In genomic region chr1:78189501-78190345, GRCm38 (mm10) we compare ENCODE assay signal across 10 mouse cellular contexts. TPM values are rescaled to one million over a fixed set of nuclear protein-coding genes. Genes with fewer than 3 reads are reported as not detected.
DNase-seq lines count a peak whose midpoint lies in the region; ATAC-seq and TF ChIP-seq lines count a peak whose summit lies in the region.
"Had no signal": no experiment of that assay in that cellular context is flagged by ENCODE, and none has a peak within 500 bp of the region (broad histone marks: within the 10 kb centered on the region; RNA-seq: fewer than 3 reads in every experiment).

No protein-coding gene starts in this region.

- intact Hi-C loops in heart, adult 2 months (cut with DNase I) = no loop called here

- H3K27me3 ChIP-seq in heart, embryonic 11.5 days (ENCODE audit: control insufficient read depth, insufficient read depth, low read length) = peaks cover 86% of the 10 kb centered on the region
- H3K27me3 ChIP-seq in heart, adult 2 months (ENCODE audit: control insufficient read depth, insufficient read depth, low read length) = peaks cover 14% of the 10 kb centered on the region
- peaks cover 98% of the 10 kb centered on the region for H3K27me3 ChIP-seq in forebrain, embryonic 14.5 days (replicated peaks; ENCODE audit: control insufficient read depth, insufficient read depth, low read length)
- peaks cover 79% of the 10 kb centered on the region for H3K27me3 ChIP-seq in midbrain, embryonic 12.5 days

- H3K36me3 ChIP-seq in heart, embryonic 11.5 days (ENCODE audit: control insufficient read depth, insufficient read depth, low read length) = no peaks in the 10 kb centered on the region
- no peaks in the 10 kb centered on the region for H3K36me3 ChIP-seq in heart, adult 2 months (ENCODE audit: control insufficient read depth, insufficient read depth, low read length)
- H3K36me3 ChIP-seq in forebrain, embryonic 14.5 days (ENCODE audit: control insufficient read depth, insufficient read depth, low read length) = no peaks in the 10 kb centered on the region
- H3K36me3 ChIP-seq in midbrain, embryonic 12.5 days = 0 out of 2 replicates have a peak, but pooled peaks cover 8% of the 10 kb centered on the region

- H3K27ac ChIP-seq in heart, embryonic 11.5 days (ENCODE audit: low read depth, low read length) = no peak overlapping the region
- no peak overlapping the region for H3K27ac ChIP-seq in heart, adult 2 months
- no peak overlapping the region for H3K27ac ChIP-seq in forebrain, embryonic 14.5 days (ENCODE audit: low read depth, low read length)
- peak overlapping the region; percentile 96 for H3K27ac ChIP-seq in midbrain, embryonic 12.5 days (replicated peaks)

- no peak for TF ChIP-seq CTCF in heart, adult 2 months (IDR thresholded peaks at IDR 0.05)

- no peak for TF ChIP-seq EP300 in heart, adult 2 months (IDR thresholded peaks at IDR 0.05; ENCODE audit: insufficient read depth, low read depth, low read length)

- WGBS in heart, embryonic 11.5 days (ENCODE audit: insufficient replicate concordance) = under 1% methylated on average over 28 of the region's 47 CpGs
- 2% methylated on average over 34 of the region's 47 CpGs for WGBS in heart, adult 2 months
- WGBS in forebrain, embryonic 14.5 days = under 1% methylated on average over 47 of the region's 47 CpGs
- under 1% methylated on average over 40 of the region's 47 CpGs for WGBS in midbrain, embryonic 12.5 days

- H3K4me1 ChIP-seq in heart, embryonic 11.5 days (ENCODE audit: control insufficient read depth, insufficient read depth, low read length) = 0 out of 2 replicates have a peak, but pooled peaks cover 2% of the 10 kb centered on the region
- H3K4me1 ChIP-seq in heart, adult 2 months (ENCODE audit: control insufficient read depth, insufficient read depth, low read length) = peaks cover 2% of the 10 kb centered on the region
- peaks cover 2% of the 10 kb centered on the region; the same call in 1 of the 2 replicates for H3K4me1 ChIP-seq in forebrain, embryonic 14.5 days (ENCODE audit: control insufficient read depth, insufficient read depth, low read length)
- H3K4me1 ChIP-seq in midbrain, embryonic 12.5 days = peaks cover 28% of the 10 kb centered on the region

- no peak for TF ChIP-seq POLR2A in heart, adult 2 months (IDR thresholded peaks at IDR 0.05; ENCODE audit: insufficient read depth, low read depth, low read length)

- H3K4me3 ChIP-seq in heart, embryonic 11.5 days (ENCODE audit: low read depth, low read length) = peak overlapping the region; percentile 41
- no peak overlapping the region for H3K4me3 ChIP-seq in heart, adult 2 months
- peak overlapping the region; percentile 15; the same call in 1 of the 2 replicates for H3K4me3 ChIP-seq in forebrain, embryonic 14.5 days (ENCODE audit: low read depth, low read length)
- H3K4me3 ChIP-seq in midbrain, embryonic 12.5 days = peak overlapping the region; percentile 67

- H3K9ac ChIP-seq in heart, embryonic 11.5 days (ENCODE audit: low read depth, low read length) = no peak overlapping the region
- no peak overlapping the region for H3K9ac ChIP-seq in heart, adult 2 months (ENCODE audit: low read depth, low read length)
- no peak overlapping the region for H3K9ac ChIP-seq in forebrain, embryonic 14.5 days (ENCODE audit: low read length)
- peak overlapping the region; percentile 79 for H3K9ac ChIP-seq in midbrain, embryonic 12.5 days (replicated peaks)

- ATAC-seq in heart, embryonic 11.5 days (replicated peaks; ENCODE audit: insufficient number of reproducible peaks, low FRiP score, low TSS enrichment) = 0 out of 2 replicates have a peak, but pooled peaks have one; percentile 26
- ATAC-seq in forebrain, embryonic 14.5 days = peak; percentile 79
- ATAC-seq in midbrain, embryonic 12.5 days (ENCODE audit: low FRiP score, low read depth) = peak; percentile 86

- no peak for DNase-seq in heart, adult 2 months
- peak; percentile 76 for DNase-seq in ES-CJ7 (ENCODE audit: low read depth, low spot score)
- DNase-seq in forebrain, embryonic 14.5 days (ENCODE audit: low spot score) = no peak
- DNase-seq in adrenal gland, postnatal 10 days = no peak
- no peak for DNase-seq in spleen, postnatal 4 days (ENCODE audit: low spot score in 2 of 2)
- DNase-seq in ovary, postnatal 36 days (ENCODE audit: low spot score) = no peak
- DNase-seq: cerebellum, adult 18-20 months; kidney, adult 8-10 months had no signal

- no peaks in the 10 kb centered on the region for H3K9me3 ChIP-seq in heart, embryonic 11.5 days (replicated peaks; ENCODE audit: control insufficient read depth, low read length)
- no peaks in the 10 kb centered on the region for H3K9me3 ChIP-seq in forebrain, embryonic 14.5 days (replicated peaks; ENCODE audit: control insufficient read depth, low read length)
- H3K9me3 ChIP-seq in midbrain, embryonic 12.5 days = no peaks in the 10 kb centered on the region

- peak overlapping the region; percentile 70 for H3K4me2 ChIP-seq in heart, embryonic 11.5 days
- peak overlapping the region; percentile 48 for H3K4me2 ChIP-seq in forebrain, embryonic 14.5 days (ENCODE audit: low read length)
- H3K4me2 ChIP-seq in midbrain, embryonic 12.5 days (replicated peaks) = peak overlapping the region; percentile 72

- H3K79me2 ChIP-seq in heart, adult 2 months (replicated peaks; ENCODE audit: control insufficient read depth, insufficient read depth, low read length) = no peaks in the 10 kb centered on the region

RNA-seq across cellular contexts. Expression of gene Pax3, which starts 7.2 kb away (rescaled TPM):
- polyA plus RNA-seq in heart, embryonic 11.5 days (2014; fragmentation: Nextera tagmentation; extraction: Ambion mirVana) = 0.19 and 0.24 TPM in 2 replicates
- total RNA-seq in heart, adult 2 months (2021) = not detected
- 0.08 TPM in 1 of 2 replicates, not detected in the other for polyA plus RNA-seq in heart, adult 2 months (2012; rRNA removed)
- polyA plus RNA-seq in forebrain, embryonic 14.5 days (2014; fragmentation: Nextera tagmentation; extraction: Ambion mirVana) = 0.24 and 0.33 TPM in 2 replicates
- polyA plus RNA-seq in midbrain, embryonic 12.5 days (2016; fragmentation: Nextera tagmentation; extraction: Ambion mirVana) = 53.6 and 61.9 TPM in 2 replicates
- total RNA-seq in adrenal gland, postnatal 10 days (2021) = under 1 TPM in 1 of 2 experiments, not detected in 1; 0.88 TPM

Comparison
In these comparisons a context has a peak if more than half of its experiments do, and no peak if none do; other contexts are left out.
1. ATAC-seq: peak in every context shown above with its lines; median percentile 86 in midbrain, embryonic 12.5 days; 79 in forebrain, embryonic 14.5 days; 26 in heart, embryonic 11.5 days.
2. RNA of gene Pax3, which starts 7.2 kb away (polyA plus RNA-seq): 53.6 to 61.9 TPM in midbrain, embryonic 12.5 days; 0.24 to 0.33 TPM in forebrain, embryonic 14.5 days, 0.19 to 0.24 TPM in heart, embryonic 11.5 days and 0.08 TPM in heart, adult 2 months; every median in the first group is over 10 times any median in the second.
3. Peak in every context shown above with its lines, with median percentiles within 50 percentile points of each other: H3K4me2 ChIP-seq.